Mouse (Mus musculus) layer of hippocampus, adult 9-10 months (tissue): Measurements from ENCODE around the gene BC030499.

Experiments
- DNase-seq: peaks from one replicate; pipeline ENCODE4 v3.0.0; 2022; ENCODE audit warnings: low spot score

The BC030499 gene

DNA sequence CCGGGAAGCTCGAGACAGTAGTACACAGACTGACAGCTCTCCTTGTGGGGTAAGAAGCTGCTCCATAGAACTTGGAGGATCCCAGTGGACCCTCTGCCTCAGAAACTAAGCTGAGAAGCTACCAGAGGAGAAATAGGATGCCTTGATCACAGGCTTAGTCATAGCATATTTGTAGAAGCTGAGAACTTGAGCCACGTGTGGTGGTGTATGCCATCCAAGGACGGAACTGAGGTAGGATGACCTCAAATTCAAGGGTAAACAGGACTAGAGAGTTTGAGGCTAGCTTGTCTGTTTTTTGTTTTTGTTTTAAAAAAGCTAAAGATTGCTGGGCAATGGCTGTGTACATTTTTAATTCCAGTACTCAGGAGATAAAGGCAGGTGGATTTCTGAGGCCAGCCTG, 14.6 kb downstream of the BC030499 start:
- no peak for DNase-seq

DNA sequence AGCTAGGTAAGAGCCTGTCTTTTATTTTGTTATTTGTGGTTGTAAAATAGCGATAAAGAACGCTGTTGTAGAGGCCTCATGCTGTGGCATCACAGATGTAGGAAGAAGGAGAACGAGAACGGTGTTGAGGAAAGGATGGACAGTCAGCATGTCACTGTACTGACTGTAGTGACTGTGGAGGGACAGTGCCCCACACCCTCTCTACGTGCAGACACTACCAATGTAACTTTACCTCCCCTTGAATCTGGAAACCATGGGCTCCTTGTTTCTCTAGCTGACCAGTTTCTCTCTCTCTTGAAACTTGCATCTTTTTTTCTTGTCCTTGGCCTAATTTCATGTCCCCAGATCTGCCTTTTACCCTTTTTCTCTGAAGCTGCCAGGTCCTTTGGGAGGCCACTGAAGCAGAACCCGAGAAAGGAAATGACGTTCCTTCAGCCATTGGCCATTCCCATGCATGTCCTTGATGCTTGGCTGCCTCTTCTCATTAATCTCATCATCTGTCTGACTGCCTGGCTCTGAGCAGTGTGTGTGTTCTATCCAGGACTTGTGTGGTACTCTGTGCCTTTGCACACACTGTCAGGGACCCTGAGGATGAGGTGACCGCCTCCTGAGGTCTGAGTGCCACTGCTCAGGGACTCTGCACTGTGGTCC, 20.3 kb downstream of the BC030499 start:
- DNase-seq = no peak

DNA sequence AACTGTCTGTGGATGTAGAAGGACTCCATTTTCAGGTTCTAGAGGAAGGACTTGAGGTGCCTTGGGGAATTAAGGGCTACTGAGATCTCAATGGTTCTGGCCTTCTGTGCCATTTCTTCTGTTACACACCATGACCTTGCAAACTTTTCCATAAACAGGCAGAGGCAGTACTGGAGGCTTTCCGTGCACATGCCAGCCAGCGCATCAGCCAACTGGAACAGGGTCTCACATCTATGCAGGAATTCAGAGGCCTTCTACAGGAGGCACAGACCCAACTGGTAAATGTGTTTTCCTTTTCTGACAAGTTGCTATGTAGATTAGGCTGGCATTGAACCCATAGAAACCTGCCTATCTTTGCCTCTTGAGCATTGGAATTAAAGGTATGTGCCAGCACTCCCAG, 23.0 kb downstream of the BC030499 start:
- no peak for DNase-seq

DNA sequence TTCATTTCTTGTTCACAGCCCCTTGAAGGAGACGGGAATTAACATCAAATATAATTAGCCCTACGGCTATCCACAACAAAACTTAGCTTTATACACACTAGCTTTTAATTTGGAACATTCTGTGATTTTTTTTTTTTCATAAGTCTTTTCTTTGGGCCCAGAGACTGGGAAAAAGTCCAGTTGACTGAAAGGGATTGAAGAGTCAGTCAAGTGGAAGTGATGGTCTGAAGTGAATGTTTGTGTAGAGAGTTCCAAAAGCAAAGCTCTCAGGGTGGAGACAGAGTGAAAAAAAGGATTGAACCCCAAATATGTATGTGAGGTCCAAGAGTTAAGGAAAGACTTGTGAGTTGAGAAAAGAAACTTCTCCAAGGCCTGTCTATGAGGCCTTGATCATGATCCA, 27.8 kb downstream of the BC030499 start:
- no peak for DNase-seq

DNA sequence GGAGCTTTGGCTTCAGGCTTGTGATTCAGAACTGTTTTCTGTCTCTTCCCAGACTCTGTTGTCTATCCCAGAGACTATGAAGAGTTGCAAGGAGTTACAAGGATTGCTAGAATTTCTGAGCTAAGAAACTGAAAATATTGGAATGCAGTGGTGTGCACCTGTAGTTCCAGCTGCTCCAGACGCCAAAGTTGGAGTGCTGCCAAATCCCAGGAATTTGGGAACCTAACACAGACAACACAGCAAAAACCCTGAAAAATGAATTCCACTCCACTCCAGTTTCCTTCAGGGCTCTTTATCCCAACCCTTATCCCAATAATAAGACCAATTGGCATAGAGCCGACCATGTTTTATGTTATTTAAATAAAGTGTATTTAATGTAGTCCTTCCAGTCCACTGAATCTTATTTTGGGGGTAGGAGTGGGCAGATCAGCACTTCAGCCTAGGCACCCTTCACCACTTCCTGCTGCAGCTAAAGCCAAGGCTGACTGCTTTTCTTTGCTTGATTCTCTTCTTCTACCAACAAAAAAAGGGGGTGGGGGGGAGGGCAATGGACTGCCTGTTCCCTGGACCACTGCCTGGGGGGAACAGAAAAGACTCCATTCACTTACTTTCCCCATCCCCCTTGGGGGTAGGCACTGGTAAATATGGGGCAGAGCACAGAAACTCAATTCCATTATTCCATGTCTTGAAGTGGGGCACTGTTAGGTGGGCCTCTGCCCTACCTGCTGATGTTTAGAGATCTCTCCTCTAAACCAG, 31.6 kb downstream of the BC030499 start:
- DNase-seq = no peak

DNA sequence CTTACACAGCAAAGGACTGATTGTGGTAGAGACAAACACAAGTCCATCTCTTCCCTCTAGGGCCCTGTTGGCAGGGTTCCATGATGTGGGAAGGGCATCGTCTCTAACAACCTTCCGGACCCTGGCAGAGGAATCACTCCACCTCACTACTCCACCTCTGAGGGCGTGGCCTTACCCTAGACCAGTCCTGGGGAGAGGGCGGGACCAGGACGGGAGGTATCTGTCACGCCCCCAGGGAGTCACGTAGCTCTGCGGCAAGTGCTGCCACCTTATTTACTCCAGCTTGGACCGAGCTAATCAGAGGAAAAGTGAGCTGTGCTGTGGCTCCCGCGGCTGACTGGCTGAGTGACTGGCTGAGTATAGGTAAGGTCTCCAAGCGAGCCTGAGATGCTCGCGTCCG, 32.2 kb downstream of the BC030499 start, which contains the start of gene Aldoc:
TSS of gene Aldoc (plus strand) at position 109 of the 400 bp plus-strand sequence.
- no peak for DNase-seq

DNA sequence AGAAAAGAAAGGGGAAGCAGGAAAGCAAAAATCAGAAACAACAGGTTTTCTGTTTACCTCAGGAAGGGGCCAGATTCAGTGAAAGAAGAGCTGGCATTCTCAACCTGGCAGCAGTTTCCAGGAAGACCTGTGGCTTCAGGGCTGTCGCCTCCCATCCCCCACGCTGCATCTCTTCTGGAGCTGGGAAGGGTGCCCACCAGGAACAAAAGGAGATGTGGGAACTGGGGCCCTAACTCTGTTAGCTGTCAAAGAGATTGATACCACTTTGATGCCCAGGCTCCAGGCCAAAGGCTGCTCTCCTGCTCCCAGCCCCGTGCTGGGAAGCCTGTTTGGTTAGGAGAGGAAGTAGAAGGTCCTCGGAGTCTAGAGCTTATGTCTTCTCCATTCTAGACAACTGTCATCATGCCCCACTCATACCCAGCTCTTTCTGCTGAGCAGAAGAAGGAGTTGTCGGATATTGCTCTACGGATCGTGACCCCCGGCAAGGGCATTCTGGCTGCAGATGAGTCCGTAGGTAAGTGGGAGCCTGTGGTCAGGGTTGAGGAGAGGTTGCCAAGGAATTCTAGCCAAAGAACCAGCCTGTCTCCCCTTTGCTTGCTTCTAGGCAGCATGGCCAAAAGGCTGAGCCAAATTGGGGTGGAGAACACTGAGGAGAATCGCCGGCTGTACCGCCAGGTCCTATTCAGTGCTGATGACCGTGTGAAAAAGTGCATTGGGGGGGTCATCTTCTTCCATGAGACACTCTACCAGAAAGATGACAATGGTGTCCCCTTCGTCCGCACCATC, 33.6 kb downstream of the BC030499 start:
- no peak for DNase-seq

DNA sequence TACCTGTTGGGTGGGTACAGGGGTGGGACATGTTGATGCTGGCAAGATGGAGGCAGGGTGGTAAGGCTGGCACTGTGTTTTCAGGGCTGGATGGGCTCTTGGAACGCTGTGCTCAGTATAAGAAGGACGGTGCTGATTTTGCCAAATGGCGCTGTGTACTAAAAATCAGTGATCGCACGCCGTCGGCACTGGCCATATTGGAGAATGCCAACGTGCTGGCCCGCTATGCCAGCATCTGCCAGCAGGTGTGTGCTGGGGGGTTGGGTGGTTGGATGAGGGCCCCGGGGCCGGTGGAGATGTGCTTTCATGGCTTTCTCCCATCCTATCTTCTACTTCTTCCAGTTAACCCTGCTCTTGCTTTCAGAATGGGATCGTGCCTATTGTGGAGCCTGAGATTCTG, 34.3 kb downstream of the BC030499 start:
- no peak for DNase-seq

DNA sequence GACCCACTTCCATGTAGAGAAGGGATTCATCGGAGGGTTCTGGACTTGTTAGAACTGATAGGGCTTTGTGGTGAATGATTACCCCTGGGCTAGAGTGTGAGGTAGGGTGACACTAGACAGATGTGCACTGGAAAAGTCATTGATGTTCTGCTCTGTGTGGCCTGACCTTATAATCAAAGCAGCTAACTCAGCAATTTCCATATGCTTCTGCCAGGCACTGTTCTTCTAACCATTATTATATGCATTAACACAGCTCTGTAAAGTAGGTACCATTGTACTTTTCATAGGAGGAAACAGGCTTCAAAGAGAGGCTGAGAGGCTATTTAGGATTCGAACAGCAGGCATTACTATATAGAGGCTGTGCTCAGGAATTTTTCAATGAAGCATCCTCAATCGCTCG, 36.6 kb downstream of the BC030499 start:
- no peak for DNase-seq

DNA sequence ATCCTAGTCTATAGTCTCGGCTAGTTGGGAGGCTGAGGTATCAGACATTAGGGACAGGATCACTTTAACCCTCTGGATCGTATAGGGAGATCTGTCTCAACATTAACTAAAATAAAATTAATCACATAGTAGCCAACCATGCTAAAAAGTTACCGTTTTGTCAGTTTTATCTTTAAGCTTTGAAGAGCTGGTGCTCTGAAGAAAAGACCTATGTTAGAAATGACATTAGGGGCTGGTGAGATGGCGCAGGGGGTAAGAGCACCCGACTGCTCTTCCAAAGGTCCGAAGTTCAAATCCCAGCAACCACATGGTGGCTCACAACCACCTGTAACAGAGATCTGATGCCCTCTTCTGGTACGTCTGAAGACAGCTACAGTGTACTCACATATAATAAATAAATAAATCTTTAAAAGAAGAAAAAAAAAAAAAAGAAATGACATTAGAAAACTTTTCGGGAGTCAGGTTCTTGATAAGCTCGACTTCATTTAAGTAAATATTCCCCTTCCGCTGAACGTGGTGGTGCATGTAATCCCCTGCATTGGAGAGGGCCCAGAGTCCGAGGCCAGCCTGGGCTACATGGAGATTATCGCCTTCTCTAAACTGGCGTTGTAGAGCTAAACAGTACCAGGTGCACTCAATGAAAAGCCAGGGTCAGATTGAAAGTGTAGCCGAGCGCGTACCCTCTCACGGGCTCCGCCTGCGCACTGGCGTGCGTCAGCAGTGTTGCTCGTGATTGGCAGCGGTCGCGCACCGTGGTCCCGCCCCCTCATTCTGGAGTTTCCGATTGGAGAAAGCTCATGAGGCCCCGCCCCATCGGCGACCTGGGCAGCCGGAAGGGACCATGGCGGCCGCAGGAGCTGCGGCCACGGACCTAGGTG, 37.2 kb downstream of the BC030499 start, which contains the start of gene Pigs:
TSS of gene Pigs (plus strand) at position 782 of the 878 bp plus-strand sequence.
- peak; percentile 86 for DNase-seq

DNA sequence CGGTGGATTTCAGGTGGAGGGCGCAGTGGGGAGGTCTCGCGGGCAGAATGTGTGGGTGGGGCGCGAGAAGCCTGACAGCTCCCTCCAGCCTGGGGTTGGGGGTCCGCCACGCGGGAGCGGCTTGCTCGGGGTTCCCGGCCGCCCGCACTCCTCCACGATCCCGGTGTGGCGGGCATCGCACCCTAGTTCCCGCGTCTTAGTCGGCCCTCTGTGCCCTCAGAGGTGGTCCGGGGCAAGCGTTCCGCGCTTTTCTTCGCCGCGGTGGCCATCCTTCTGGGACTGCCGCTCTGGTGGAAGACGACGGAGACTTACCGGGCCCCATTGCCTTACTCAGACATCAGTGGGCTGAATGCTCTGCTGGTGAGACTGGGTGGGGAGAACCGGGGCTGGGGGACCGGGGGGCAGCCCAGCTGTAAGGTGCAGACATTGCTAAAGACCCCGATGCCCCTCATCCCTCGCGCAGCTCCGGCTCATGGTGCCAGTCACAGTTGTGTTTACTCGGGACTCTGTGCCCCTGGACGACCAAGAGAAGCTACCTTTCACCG, 37.9 kb downstream of the BC030499 start:
- no peak for DNase-seq

DNA sequence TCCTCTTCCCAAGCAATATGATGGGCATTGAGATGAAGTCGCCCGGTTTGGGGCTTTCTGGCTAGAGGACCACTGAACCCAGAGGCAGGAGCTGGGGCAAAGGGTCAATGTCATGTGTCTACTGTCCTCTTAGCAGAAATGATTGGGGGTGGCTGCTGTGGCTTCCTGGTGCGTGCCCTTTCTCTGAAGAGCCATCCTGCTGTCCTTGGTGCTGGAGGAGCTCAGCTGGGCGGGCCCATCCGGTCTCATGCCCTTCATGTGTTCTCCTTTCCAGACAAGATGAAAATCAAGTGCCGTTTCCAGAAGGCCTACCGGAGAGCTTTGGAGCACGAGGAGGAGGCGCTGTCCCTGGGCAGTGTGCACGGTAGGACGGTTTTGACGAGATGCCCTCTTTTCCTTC, 42.0 kb downstream of the BC030499 start:
- DNase-seq = no peak

DNA sequence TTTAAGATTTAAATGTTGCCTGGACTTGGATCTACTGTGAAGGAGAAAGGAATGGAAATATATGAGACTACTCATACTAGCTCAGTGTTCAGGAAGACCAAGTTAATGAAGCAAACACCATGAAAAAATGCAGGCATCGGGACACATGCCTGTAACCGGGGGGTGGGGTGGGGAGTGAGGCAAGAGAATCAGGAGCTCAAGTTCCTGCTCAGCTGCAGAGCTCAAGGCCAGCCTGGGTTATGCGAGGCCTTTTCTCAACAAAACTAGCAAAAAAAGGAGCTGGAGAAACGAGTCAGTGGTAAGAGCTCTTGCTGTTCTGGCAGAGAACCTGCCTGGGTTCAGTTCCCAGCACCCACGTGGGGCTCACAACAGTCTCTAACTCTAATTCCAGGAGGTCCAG, 43.4 kb downstream of the BC030499 start:
- DNase-seq = no peak

DNA sequence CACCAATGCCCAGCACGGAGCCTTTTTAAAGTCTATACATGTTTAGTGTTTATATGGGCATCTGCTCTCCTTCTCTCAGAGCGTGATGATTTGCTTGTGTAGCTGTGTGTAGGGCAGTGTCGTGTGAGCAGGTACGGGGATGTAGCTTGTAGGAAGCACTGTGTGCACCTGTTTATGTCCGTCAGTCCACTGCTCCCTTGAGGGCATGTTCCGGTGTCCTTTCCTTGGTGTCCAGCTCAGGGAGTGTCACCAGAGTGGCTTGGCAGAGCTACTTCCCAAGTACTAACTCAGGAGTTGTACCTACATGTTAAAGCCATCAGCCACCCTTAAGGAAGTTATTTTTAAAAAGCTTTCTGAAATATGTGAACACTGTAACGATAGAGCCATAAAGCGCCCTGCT, 46.4 kb downstream of the BC030499 start:
- no peak for DNase-seq

DNA sequence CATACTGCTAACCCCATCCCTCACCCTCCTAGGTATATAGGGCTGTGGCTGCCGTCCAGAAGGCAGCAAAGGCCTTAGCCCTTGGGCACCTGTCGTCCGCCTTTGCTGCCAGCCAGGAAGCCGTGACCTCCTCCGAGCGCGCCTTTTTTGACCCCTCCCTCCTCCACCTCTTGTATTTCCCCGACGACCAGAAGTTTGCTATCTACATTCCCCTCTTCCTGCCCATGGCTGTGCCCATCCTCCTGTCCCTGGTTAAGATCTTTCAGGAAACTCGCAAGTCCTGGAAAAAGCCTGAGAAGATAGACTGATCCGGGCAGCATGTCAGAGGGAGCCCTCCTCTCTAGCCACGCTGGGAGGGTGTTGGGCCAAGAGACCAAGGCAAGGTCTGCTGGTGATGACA, 51.1 kb downstream of the BC030499 start:
- DNase-seq = no peak

DNA sequence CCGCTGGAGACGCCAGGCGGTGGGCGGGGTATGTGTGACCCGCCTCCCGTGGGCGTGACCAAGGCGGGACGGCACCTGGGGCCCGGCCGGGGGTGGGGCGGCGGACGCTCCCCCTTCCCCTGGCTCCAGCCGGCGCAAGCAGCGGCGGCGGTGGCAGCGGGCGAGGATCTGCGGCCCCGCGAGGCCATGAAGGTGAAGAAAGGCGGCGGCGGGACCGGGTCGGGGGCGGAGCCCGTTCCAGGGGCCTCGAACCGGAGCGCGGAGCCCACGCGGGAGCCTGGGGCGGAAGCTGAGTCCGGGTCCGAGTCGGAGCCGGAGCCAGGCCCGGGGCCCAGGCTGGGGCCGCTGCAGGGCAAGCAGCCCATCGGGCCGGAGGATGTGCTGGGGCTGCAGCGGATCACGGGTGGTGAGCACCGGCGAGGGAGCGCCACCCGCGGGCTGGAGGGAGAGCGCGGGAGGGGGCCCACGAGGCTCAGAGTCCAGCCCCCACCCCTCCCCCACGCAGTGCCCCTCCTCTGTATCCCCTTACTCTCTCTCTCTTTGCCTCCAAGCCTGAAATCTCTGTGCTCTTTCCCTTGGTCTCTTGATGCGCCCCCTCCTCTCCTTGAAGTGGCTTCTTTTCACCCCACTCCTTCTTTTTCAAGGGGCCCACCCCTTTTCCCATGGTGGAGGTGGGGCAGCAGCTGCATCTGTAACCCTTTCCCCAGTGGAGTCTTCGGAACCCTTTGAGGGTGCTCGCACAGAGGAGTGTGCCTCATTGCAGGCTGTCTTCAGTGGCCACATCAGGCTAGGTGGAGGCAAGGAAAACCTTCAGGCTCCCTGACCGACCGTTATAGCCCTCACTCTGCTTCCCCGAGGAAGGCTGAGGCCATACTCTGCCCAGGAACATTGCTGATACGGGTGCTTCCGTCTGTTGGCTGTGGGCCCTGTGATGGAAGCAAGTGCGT, 53.0 kb downstream of the BC030499 start, which contains the start of gene Unc119:
TSS of gene Unc119 (plus strand) at position 102 of the 947 bp plus-strand sequence.
- no peak for DNase-seq

DNA sequence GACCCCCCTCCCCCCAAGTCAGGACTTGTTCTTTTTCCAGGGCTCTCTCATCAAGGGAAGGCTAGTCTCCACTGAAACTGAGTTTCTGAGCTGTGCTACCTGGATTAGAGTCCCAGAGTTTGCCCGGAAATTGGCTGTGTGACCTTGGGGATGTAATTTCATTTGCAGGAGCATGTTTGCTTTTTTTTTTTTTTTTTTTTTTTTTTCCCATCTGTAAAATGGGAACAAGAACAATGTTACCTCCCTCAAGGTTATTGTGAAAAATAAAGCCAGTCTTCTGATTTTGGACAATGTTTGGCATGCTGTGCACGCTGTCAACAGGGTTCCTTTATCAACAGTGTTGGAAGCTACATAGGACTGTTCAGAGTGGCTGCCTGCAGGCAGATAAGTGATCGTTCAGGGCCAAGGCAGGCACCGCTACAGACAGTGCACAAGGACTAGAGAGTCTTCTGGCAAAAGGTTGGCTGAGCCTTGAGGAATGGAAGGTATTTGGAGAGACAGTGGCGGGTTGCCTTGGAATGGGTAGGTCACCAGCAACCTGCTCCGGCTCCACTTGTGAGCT, 53.8 kb downstream of the BC030499 start:
- DNase-seq = no peak

DNA sequence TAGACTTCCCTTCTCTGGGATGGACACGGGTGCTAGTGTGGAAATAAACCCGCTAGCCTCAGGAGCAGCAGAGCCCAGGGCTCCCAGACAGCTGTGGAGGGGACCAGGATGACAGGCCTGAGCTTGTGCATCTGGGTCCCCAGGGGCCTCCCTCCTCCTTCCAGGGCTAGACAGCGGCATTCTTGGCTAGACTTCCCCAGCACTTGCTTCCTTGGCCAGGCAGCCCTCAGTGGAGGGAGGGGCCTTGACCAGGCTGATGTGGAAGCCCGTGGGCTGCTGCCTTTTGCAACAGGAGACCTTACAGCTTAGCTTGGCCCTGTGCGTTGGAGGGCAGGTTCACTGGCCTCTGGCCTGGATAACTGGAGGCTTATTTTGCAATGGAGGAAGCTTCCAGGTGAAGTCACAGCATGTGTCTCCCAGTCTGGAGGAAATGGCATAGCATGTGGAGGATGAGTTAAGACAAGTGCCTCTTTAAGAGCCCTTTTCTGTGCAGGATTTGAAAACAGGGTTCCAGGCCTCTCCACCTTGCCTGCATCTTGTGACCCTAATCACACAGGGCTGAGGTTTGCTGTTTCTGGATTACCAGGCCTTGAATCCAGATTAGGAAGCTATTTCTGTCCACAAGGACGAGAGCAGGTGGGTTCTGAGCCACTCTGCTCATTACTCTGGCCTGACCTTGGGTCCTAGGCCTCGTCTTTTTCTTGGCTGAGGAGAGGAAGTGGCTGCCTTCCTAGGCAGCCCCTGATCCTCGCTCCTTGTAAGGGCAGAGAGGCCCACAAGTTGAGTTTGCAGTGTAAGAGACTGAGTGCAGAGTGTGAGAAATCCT, 54.5 kb downstream of the BC030499 start:
- DNase-seq = no peak

DNA sequence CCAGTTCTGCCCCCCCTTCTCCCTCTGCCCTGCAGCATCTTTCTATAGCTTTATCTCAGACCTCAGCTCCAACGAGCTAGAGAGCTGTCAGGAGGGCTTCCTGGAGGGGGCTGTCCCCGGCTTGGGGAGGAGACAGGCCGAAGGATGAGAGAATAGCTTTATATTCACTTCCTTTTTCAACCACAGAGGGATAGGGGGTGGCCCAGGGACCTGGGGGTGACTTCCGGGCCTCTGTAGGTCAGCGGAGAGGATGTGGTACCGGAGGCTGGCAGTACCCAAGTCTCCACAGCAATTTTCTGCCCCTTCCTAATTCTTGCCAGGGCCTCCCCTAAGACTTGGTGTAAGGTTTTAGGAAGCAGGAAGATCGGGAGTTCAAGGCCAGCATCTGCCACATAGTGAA, 55.2 kb downstream of the BC030499 start:
- no peak for DNase-seq
